Mouse (Mus musculus) hindbrain, embryonic 14.5 days (tissue): ENCODE measurements around the gene Mgat4a. TPM values are rescaled to one million over a fixed set of nuclear protein-coding genes. Genes with fewer than 3 reads are reported as not detected.
A peak's percentile ranks its signal among the peaks of the same experiment; 100 is the strongest.

Source experiments
- ATAC-seq: fragments of 200-750 bp; cut with Nextera tagmentation; 2 replicates; pipeline ENCODE4 v1.8.0; 2017; ENCODE audit warnings: moderate number of reproducible peaks, mild to moderate bottlenecking, moderate TSS enrichment, moderate library complexity; ENCODE audit not compliant: low FRiP score
- DNase-seq: peaks from one replicate; pipeline ENCODE4 v3.0.0-alpha.2; 2015; ENCODE audit warnings: low spot score
- H3K27ac ChIP-seq: fragments of 300-500 bp; sonication (generic); 2 replicates; pipeline ENCODE4 v1.5.1; 2014; ENCODE audit warnings: mild to moderate bottlenecking, moderate library complexity
- H3K27me3 ChIP-seq: fragments of 300-500 bp; sonication (generic); 2 replicates; pipeline ENCODE4 v1.6.1; 2014; ENCODE audit warnings: mild to moderate bottlenecking, low read length, mixed read lengths; ENCODE audit not compliant: control insufficient read depth, insufficient read depth
- H3K36me3 ChIP-seq: fragments of 300-500 bp; sonication (generic); replicated peaks from 2 replicates; pipeline ENCODE4 v1.6.1; 2014; ENCODE audit not compliant: control insufficient read depth, insufficient read depth
- H3K4me1 ChIP-seq: fragments of 300-500 bp; sonication (generic); replicated peaks from 2 replicates; pipeline ENCODE4 v1.6.1; 2014; ENCODE audit warnings: antibody characterized with exemption, low read length, mixed read lengths; ENCODE audit not compliant: control insufficient read depth, insufficient read depth
- H3K4me2 ChIP-seq: fragments of 300-500 bp; sonication (generic); replicated peaks from 2 replicates; pipeline ENCODE4 v1.6.1; 2014; ENCODE audit warnings: mild to moderate bottlenecking, moderate library complexity
- H3K4me3 ChIP-seq: fragments of 300-500 bp; sonication (generic); replicated peaks from 2 replicates; pipeline ENCODE4 v1.5.1; 2014; ENCODE audit warnings: mild to moderate bottlenecking, low read length
- H3K9ac ChIP-seq: fragments of 300-500 bp; sonication (generic); 2 replicates; pipeline ENCODE4 v1.6.1; 2014
- H3K9me3 ChIP-seq: fragments of 300-500 bp; sonication (generic); 2 replicates; pipeline ENCODE4 v1.6.1; 2016; ENCODE audit warnings: low read length; ENCODE audit not compliant: control insufficient read depth
- WGBS: fragments of 180-500 bp; shearing (Covaris S2); extraction: QIAGEN DNeasy Blood & Tissue Kit; methylation state at CpG from one replicate; pipeline ENCODE4 v1.1.7; 2014; 5-methylcytosine and 5-hydroxymethylcytosine counted together
- polyA plus RNA-seq: library from polyadenylated mRNA; unstranded; fragments of >200 nt; fragmentation: Nextera tagmentation; extraction: Ambion mirVana; gene quantifications from 2 replicates; pipeline ENCODE4 v1.2.1, GENCODE M21; 2014

Mgat4a gene
- polyA plus RNA-seq, 1 experiment from 2014 or later: 11.0 TPM

GRCm38 (mm10) chr1:37566344-37566743, 25.5 kb upstream of the Mgat4a start:
- no peaks in the 10 kb centered on the region for H3K36me3 ChIP-seq
- no peak overlapping the region for H3K4me2 ChIP-seq
- no peak overlapping the region for H3K4me3 ChIP-seq
- no peak overlapping the region for H3K27ac ChIP-seq
- WGBS: 77% methylated on average over 2 of the region's 2 CpGs
- no peak for DNase-seq
- H3K9ac ChIP-seq: no peak overlapping the region
- H3K27me3 ChIP-seq: no peaks in the 10 kb centered on the region
- no peaks in the 10 kb centered on the region for H3K9me3 ChIP-seq
- H3K4me1 ChIP-seq: no peaks in the 10 kb centered on the region; the same call in 1 of the 2 replicates
- no peak for ATAC-seq

- no peaks in the 10 kb centered on the region for H3K27me3 ChIP-seq
- DNase-seq (peak; percentile 30), ATAC-seq (no peak)
These were observed 24.6 kb upstream of the Mgat4a start for GRCm38 (mm10) chr1:37565396-37565795.

GRCm38 (mm10) chr1:37561955-37562354, 21.1 kb upstream of the Mgat4a start:
- Histone ChIP-seq H3K27ac (no peak overlapping the region), H3K9ac (no peak overlapping the region), H3K4me2 (no peak overlapping the region), H3K27me3 (no peaks in the 10 kb centered on the region), H3K4me3 (no peak overlapping the region), H3K36me3 (no peaks in the 10 kb centered on the region), H3K9me3 (no peaks in the 10 kb centered on the region), H3K4me1 (no peaks in the 10 kb centered on the region; the same call in 1 of the 2 replicates)
- no peak for DNase-seq
- 91% methylated on average over 3 of the region's 3 CpGs for WGBS
- no peak for ATAC-seq

More at GRCm38 (mm10) chr1:37565396-37565795, 24.6 kb upstream of the Mgat4a start:
- H3K4me3 ChIP-seq: no peak overlapping the region
- no peak overlapping the region for H3K4me2 ChIP-seq
- H3K27ac ChIP-seq: no peak overlapping the region
- H3K9me3 ChIP-seq: no peaks in the 10 kb centered on the region
- 18% methylated on average over 6 of the region's 6 CpGs for WGBS
- no peak overlapping the region for H3K9ac ChIP-seq
- H3K36me3 ChIP-seq: no peaks in the 10 kb centered on the region
- no peaks in the 10 kb centered on the region; the same call in 1 of the 2 replicates for H3K4me1 ChIP-seq

- Histone ChIP-seq H3K9ac (no peak overlapping the region), H3K4me2 (no peak overlapping the region), H3K27me3 (no peaks in the 10 kb centered on the region), H3K4me1 (no peaks in the 10 kb centered on the region; the same call in 1 of the 2 replicates), H3K4me3 (no peak overlapping the region), H3K9me3 (no peaks in the 10 kb centered on the region), H3K27ac (no peak overlapping the region), H3K36me3 (no peaks in the 10 kb centered on the region)
- ATAC-seq: no peak
- no peak for DNase-seq
- WGBS: 55% methylated on average over 4 of the region's 4 CpGs
These were observed 19.5 kb upstream of the Mgat4a start for GRCm38 (mm10) chr1:37560356-37560755.

GRCm38 (mm10) chr1:37551986-37552385, 11.2 kb upstream of the Mgat4a start:
- H3K27me3 ChIP-seq: no peaks in the 10 kb centered on the region
- DNase-seq (no peak), ATAC-seq (no peak)
- no peak overlapping the region for H3K4me3 ChIP-seq
- WGBS: 86% methylated on average over 7 of the region's 7 CpGs
- no peak overlapping the region for H3K27ac ChIP-seq
- no peaks in the 10 kb centered on the region for H3K4me1 ChIP-seq
- H3K9ac ChIP-seq: no peak overlapping the region
- no peak overlapping the region for H3K4me2 ChIP-seq
- no peaks in the 10 kb centered on the region for H3K9me3 ChIP-seq
- no peaks in the 10 kb centered on the region for H3K36me3 ChIP-seq

GRCm38 (mm10) chr1:37549501-37549900, 8.7 kb upstream of the Mgat4a start:
- ATAC-seq (no peak), DNase-seq (no peak)
- no peaks in the 10 kb centered on the region for H3K4me1 ChIP-seq
- H3K9me3 ChIP-seq: no peaks in the 10 kb centered on the region
- no peak overlapping the region for H3K4me2 ChIP-seq
- no peak overlapping the region for H3K4me3 ChIP-seq
- no peak overlapping the region for H3K9ac ChIP-seq
- H3K27ac ChIP-seq: no peak overlapping the region
- H3K36me3 ChIP-seq: no peaks in the 10 kb centered on the region
- 89% methylated on average over 8 of the region's 8 CpGs for WGBS
- no peaks in the 10 kb centered on the region for H3K27me3 ChIP-seq

GRCm38 (mm10) chr1:37546398-37547051, 5.7 kb upstream of the Mgat4a start:
- Histone ChIP-seq H3K4me2 (no peak overlapping the region), H3K27ac (no peak overlapping the region), H3K36me3 (no peaks in the 10 kb centered on the region), H3K27me3 (peaks cover 18% of the 10 kb centered on the region), H3K4me3 (no peak overlapping the region), H3K9ac (no peak overlapping the region), H3K4me1 (no peaks in the 10 kb centered on the region; the same call in 1 of the 2 replicates), H3K9me3 (no peaks in the 10 kb centered on the region)
- DNase-seq (no peak), ATAC-seq (no peak)
- 76% methylated on average over 11 of the region's 11 CpGs for WGBS

GRCm38 (mm10) chr1:37544251-37544650, 3.4 kb upstream of the Mgat4a start:
- DNase-seq: no peak
- Histone ChIP-seq H3K4me3 (no peak overlapping the region), H3K9me3 (no peaks in the 10 kb centered on the region), H3K9ac (no peak overlapping the region), H3K4me1 (peaks cover 3% of the 10 kb centered on the region; the same call in 1 of the 2 replicates), H3K27ac (no peak overlapping the region), H3K4me2 (no peak overlapping the region), H3K36me3 (no peaks in the 10 kb centered on the region), H3K27me3 (peaks cover 18% of the 10 kb centered on the region)
- no peak for ATAC-seq
- 46% methylated on average over 9 of the region's 9 CpGs for WGBS

- Histone ChIP-seq H3K4me3 (no peak overlapping the region), H3K9me3 (no peaks in the 10 kb centered on the region), H3K27ac (no peak overlapping the region), H3K4me2 (no peak overlapping the region), H3K27me3 (peaks cover 18% of the 10 kb centered on the region), H3K36me3 (no peaks in the 10 kb centered on the region), H3K9ac (no peak overlapping the region), H3K4me1 (peaks cover 3% of the 10 kb centered on the region; the same call in 1 of the 2 replicates)
- ATAC-seq (no peak), DNase-seq (no peak)
- 40% methylated on average over 1 of the region's 1 CpGs for WGBS
These were observed 2.2 kb upstream of the Mgat4a start for GRCm38 (mm10) chr1:37543057-37543456.
